Mouse (Mus musculus) thymus, adult 18-20 months (tissue): ENCODE measurements around the gene Cd52.

Experiments
- DNase-seq, 2 experiments: peaks; one replicate each; pipeline ENCODE4 v3.0.0; 2022; ENCODE audit warnings: mixed read lengths in 2 of 2

The Cd52 gene

DNA sequence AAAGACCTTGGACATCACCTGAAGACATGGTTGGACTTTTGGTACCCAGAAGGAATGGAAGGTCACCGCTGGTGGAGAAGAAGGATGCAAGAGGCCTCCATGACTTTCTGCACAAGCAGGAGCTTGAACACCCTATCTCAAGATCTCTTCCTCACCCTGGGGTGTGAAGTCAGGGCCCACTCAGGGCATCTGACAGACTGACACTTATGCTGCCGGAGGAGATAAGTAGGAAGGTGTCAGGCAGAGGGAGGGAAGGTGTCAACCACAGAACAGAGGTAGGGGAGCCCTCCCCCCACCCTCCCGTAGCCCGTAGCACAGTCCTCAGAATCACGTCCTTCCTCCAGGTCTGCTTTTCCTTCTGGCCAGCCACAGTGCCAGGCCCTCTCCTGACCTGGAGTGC is 47.2 kb downstream of the Cd52 start:
- no peak for DNase-seq

GRCm38 (mm10) chr4:134043041-134043440 is 51.8 kb downstream of the Cd52 start:
- peak in 1 of 2 experiments; percentile 28 for DNase-seq

DNA sequence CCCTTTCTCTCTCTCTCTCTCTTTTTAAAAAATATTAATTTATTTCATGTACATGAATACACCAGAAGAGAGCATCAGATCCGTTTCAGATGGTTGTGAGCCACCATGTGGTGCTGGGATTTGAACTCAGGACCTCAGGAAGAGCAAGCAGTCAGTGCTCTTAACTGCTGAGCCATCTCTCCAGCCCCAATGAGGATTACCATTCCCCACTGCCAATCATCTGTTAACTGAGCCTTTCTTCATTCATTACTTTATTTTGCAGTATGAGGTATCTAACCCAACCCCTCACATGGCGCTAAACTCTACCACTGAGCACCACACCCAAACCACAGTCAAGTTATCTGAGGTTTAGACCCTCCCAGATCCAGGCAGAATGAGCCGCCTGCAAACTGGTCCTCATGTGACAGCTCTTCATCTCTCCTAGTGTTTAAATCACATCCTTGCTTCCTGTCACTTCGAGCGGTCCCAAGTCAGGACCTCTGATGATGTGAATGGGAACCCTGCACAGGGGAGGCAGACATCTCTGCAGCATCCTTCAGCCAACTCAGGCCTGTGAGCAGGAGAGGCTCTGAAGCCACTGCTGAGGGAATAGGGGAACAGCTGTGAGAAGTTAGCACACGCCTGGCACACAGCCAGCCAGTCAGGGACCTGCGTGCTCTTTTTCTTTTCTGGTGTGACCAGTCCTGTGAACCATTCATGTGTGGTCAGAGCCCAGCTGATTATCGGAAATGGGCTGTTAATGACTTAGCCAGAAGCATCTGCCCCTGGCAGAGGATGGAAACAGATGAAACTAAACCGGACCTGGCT is 53.4 kb downstream of the Cd52 start:
- DNase-seq = no peak

GRCm38 (mm10) chr4:134035953-134036352 is 58.9 kb downstream of the Cd52 start:
- DNase-seq = peak; percentile 39 to 54
